Mouse (Mus musculus): Measurements from ENCODE around the gene Irgm1.
"Not testable (repeated sequence)": the region's sequence is repeated elsewhere in the genome, so short reads cannot be mapped to it uniquely, and the experiment has no call there.

Gene Irgm1

DNA sequence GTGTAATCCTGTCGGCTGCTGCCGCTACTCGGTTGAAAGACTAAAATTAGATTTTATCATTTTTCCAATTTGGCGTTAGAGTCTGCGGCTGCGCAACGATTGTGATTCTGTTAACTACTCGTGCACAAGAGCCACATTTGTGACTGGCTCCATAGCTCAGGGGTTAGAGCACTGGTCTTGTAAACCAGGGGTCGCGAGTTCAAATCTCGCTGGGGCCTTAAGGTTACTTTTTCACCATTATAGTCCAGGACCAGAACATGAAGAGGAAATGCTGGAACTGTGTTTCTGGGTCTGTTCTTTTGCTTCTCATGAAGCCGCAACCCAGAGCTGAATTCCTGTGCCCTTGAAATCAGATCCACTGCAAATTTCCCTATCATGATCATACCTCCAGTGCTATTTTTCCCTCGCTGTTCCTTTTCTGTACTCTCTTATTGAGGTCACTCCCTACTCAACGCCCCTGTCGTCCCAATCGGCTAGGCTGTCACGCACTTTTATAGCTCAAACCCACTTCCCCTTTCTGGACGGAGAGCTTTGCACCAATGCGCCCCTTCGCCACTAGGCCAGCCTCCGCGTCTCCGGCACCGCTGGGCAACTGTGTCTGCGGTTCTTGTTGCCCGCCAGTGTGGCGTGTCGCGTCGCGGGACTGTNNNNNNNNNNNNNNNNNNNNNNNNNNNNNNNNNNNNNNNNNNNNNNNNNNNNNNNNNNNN lies 17.9 kb downstream of the Irgm1 start:
- peak; percentile 83 for DNase-seq (ENCODE audit: low spot score)

DNA sequence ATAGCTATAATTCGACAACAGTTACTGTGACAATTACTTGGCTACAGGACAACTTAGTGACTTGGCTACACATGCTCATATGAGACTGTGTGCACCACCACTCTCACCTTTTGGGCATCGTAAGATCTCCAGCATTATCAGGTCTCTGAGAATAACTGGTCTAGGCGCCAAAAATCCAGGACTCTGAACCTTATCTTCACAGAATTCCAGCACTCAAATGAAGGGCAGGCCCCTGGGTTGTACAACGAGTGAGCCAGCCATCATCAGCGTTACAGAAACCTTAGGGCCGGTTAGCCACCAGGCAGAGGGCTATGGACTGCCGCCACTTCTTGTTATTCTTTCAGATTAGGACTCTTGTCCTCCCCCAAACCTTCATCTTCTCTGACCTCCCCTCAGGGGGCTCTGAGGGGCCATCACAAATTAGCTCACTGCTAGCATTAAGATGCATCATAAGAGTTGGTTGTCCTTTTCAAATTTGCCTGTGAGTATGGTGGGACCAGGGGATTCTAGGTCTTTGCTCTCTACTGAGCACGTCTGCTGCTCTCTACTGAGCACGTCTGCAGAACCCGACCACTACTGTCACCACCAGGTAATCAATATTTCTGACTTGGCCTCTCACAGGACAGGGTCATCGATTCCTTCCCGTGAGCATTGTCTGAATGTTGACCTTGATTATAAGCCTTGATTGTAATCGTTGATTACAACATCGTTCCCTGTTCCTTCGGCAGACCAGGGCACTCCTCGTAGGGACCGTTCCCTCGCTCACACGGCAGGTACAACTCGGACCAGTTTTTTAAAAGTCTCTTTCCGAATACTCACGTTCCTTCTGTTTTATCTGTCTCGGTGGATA lies 18.6 kb downstream of the Irgm1 start:
- DNase-seq (ENCODE audit: low spot score): no peak

DNA sequence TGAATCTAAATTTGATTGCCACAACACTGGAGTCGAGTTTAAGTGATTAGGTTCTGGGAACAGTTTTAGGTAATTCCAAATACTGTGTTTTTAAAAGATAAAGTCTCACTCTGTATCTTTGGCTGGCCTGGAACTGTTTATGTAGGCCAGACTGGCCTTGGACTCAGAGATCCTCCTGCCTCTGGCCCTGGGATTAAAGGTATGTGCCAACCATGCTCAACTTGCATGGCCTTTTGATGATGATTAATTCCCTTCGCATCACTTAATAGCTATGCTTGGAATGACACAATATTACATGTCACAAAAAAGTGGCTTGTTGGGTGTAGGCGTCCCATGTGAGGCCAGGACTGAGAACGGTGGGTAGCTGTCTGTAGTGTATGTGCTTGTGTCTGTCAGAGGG lies 19.3 kb downstream of the Irgm1 start:
- DNase-seq (ENCODE audit: low spot score): no peak

DNA sequence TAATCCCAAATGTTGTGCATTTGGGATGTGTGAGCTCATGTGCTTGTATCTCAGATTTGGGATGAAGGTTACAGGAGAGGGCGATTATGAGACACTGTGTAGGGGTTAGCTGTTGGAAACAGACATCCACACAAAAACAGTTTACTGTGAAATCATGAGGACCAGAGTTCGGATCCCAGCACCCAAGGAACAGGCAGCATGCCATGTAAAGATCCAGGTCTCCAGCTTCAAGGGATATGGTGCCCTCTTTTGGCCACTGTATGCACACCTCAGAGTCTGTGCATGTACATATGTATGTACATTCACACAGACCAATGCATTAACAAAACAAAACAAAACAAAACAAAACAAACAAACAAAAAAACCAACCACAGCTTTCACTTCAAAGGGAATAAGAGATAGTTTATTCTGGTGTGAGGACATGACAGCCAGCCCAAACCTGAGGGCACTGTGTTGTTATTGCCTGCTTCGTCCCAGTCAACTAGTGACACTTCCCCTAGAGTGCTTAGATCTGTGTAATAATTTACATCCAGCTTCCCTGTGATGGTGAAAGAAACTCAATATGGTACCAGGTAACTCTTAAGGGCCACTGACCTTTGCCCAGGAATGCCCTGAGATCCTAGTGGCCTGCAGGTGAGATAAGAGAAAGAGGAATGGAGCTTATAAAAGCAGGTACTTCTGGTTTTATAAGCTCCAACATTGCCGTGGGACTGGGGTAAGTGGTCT lies 20.1 kb downstream of the Irgm1 start:
- DNase-seq (ENCODE audit: low spot score): no peak

DNA sequence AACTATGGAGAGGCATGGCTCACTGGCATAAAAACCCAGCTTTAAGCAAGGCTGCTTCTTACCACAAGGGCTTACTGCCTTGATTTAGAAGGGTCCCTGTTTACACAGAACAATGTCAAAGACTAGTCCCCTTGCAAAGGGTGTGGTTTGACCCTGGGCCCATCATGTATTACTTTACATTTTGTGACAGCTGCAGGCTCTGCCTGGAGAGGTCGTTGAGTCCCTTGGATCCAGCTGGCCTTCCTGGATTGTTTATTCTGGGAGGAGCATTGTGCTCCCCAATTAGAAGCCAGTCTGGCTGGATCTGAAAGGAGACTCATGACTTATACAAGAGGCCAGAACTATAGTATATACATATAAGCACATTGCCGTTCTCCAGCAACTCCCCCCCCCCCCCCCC lies 21.2 kb downstream of the Irgm1 start:
- no peak for DNase-seq (ENCODE audit: low spot score)

DNA sequence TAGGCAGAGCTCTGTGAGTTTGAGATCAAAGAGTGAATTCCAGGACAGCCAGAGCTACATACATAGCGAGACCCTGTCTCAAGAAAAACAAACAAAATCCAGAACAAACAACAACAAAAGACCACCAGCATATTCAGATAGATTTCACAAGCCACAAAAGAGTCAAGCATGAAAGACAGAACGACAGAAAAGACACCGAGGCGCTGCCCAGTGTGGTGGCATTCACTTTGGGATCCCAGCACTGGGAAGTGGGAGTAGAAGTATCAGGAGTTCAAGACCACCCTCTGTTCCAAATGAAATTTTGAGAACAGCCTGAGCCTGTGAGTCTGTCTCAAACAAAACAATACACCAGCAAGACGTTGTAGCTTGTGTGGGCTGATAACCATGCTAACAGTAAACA lies 24.6 kb downstream of the Irgm1 start:
- DNase-seq (ENCODE audit: low spot score): no peak

DNA sequence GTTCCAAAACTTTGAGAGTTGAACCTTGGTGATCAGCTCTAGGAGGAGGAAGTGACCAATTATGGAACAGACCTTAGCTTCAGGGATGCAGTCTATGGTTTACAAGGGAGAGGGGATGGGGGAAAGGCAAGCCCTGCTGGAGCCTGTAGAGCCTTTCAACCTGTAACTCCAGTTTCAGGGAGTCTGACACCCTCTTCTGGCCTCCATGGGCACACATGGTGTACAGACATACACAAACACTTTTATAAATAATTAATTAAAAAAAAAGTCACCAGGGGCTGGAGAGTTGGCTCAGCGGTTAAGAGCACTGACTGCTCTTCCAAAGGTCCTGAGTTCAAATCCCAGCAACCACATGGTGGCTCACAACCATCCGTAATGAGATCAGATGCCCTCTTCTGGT lies 25.1 kb downstream of the Irgm1 start:
- DNase-seq (ENCODE audit: low spot score): not testable (repeated sequence)

DNA sequence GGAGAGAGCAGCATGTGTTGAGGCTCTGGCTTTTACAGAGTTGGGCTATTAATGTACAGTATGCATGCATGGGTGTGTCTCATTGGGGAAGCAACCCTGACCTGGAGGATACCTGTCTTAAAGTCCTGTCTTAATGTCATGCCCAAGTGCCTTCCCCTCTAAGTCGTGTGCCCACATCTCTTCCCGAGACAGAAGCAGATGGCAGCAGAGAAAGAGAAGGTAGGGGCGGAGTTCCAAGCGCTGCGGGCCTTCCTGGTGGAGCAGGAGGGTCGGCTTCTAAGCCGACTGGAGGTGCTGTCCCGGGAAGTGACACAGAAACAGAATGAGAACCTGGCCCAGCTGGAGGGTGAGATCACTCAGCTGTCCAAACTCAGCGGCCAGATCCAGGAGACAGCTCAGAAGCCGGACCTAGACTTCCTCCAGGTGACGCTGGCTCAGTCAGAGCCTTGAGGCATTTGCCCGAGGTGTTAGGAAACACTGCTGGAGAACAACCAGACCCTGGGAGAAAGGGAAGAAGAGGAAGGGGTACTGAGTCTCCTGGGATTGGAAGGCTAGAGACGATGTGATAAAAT lies 26.2 kb downstream of the Irgm1 start:
- no peak for DNase-seq (ENCODE audit: low spot score)

DNA sequence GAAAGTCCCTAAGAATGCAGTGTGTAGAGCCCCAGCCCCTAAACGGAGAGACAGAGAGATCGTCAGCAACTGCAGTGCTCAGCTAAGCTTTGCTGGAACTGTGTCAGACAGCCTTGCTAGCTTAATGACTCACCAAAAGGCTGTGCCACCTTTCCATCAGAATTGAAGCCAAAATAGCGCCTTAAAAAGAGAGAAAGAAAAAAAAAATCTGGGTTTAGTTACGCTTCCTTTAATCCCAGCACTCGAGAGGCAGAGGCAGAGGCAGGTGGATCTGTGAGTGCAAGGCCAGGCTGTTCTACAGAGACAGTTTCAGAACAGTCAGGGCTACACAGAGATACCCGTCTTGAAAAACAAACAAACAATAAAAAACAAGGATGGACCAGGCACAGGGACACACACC lies 27.2 kb downstream of the Irgm1 start:
- no peak for DNase-seq (ENCODE audit: low spot score)

DNA sequence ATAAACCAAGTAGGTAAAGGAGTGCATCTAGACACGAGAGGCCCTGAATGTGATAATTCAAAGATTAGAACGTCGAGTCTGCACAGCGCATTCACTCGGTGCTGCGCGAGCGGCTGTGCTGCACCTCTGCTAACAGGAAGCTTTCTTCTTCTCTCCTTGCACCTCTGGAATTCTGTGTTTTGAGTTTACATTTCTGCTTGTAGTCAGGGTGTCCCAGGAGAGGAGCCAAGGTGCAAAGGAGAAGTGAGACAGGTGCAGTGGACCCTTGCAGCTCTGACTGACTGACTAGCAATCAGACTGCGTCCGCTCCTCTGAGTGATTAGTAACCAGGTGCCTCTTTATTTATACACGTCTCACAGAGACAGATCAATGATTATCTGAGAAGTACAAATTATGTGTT lies 28.3 kb downstream of the Irgm1 start:
- DNase-seq (ENCODE audit: low spot score): no peak

DNA sequence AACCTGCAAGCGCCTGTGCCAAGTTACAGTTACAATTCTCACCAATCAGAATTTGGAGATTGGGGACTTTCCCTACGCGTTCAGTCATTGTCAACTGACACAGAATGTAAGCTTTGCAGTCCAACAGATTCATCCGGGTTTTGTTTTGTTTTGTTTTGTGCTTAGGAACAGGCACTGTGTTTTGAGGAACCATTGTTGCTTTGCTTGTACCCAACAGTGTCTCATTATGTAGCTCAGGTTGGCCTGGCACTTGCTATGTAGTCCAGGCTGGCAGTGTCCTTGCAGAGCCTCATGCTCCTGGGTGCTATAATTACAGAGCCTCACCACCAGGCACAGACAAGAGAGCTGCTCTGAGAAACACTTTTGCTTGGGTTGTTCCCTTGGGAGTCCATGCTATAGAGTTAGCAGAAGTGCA lies 29.1 kb downstream of the Irgm1 start:
- DNase-seq (ENCODE audit: low spot score): no peak

DNA sequence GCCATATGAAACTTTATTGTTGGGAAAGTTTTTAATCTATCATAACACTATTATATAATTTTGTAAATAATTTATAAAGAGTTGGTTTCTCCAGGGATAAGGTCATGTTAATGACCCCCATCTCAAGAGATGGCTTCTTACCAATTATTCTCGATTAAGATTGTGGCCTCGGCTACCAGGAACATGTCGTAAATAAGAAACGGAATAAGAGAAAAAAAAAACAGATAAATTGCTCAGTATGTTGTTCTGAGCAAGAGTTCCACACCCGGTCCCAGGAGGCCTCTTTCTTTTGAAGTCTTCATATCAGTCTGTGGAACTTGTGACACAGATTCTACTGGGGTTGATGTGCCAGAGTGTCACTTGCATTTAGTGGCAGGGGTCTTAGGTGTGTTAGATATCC lies 30.3 kb downstream of the Irgm1 start:
- DNase-seq (ENCODE audit: low spot score): no peak

DNA sequence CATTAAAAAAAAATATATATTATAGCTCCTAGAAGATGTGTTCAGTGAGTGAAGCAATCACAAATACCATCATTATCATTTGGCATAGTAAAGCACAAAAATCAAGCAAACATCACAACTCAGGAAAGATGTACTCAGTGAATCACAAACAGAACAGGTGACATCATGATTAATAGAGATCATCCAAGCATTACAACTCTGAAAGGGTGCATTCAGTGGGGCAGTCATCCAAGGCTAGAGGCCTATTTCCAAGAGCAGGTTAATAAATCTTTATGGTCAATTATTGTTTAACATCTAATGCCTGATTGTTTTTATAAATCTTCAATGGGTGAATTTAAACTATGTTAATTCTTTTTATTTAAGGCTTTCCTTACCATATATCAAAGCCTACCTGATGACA lies 30.7 kb downstream of the Irgm1 start:
- no peak for DNase-seq (ENCODE audit: low spot score)

DNA sequence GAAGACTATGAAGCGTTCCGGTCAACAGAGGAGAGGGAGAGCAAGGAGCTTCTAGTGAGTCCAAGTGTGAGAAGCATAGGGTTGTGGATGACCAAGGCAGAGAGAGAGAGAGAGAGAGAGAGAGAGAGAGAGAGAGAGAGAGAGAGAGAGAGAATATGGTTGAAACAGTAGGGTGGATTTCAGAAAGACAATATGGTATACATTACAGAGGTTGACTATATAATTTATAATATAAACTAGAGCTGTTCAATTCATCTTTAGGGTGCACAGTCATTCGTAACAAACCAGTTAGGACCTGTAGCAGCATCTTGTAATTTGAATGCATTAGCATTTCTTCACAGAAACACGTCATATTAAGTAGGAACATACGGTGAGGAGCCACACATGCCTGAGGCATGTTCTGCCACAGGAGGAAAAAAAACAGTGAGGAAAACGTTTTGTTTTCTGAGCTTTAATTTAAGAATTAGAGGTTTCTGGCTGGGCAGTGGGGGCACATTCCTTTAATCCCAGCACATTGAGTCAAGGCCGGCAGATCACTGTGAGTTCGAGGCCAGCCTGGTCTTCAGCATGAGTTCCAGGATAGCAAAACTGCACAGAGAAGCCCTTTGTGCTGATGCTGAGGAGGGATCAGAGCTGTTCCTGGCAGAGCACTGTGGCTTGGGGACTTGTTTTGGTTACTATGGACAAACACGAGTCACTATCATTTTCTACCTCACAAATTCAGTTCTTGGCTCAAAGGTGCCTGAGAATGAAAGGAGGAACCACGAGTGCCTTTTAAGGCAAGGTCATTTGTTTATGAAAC lies 32.4 kb downstream of the Irgm1 start:
- no peak for DNase-seq (ENCODE audit: low spot score)

DNA sequence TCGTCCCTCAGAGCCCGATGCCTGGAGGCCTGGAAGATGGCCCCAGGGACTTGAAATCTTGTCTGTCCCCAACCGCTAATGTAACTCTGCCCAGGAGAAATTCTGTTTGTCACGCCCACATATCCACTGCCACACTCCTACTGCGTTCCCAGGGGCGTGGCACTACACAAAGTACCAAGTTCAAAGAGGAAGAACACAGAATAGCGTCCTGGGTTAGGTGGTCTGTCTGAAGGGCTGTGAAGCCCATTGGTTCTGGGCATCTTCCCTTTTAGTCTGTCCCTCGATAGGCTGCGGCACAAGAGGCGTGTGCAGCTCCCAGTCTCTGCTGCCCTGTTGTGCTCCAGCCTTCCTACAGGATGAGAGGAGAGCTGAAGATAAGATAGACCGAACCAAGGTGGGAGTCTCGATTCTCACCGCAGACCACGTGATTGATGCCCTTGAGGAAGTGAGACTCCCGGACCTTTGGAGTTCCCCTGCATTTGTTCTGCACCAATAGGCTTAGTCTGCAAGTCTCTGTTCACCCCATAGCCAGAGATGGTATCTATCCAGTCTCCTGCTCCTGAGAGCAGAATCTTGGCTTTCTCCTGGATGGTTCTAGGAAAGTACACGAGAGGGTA lies 33.2 kb downstream of the Irgm1 start:
- no peak for DNase-seq (ENCODE audit: low spot score)

DNA sequence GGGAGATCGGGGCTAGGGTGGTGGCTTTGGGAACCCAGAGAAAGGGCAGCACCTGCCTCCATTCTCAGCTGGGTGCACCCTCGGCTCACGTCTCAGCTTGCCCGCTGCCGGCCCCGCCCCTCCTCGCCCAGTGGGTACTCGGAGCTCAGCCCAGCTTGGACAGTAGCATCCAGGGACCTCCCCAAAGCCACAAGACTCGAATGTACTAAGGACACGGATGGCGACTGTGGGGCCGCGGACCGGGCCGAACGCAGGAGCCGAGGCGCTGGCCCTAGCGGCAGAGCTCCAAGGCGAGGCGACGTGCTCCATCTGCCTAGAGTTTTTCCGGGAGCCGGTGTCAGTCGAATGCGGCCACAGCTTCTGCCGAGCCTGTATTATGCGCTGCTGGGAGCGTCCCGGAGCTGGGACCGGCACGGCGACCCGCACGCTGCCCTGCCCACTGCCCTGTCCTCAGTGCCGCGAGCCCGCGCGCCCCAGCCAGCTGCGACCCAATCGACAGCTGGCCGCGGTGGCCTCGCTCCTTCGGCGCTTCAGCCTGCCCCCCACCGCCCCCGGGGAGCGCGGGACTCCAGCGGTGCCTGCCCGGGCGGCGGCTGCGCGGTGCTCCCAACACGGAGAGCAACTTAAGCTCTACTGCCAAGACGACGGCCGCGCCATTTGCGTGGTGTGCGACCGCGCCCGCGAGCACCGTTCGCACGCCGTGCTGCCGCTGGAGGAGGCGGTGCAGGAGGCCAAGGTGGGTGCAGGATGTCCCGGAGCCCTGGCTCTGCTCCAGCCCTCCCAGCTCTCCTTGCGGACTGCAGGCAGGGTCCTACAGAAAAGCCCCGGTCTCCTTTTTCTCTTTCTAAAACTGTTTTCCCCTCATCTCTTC lies 33.9 kb downstream of the Irgm1 start:
- peak; percentile 48 for DNase-seq (ENCODE audit: low spot score)

DNA sequence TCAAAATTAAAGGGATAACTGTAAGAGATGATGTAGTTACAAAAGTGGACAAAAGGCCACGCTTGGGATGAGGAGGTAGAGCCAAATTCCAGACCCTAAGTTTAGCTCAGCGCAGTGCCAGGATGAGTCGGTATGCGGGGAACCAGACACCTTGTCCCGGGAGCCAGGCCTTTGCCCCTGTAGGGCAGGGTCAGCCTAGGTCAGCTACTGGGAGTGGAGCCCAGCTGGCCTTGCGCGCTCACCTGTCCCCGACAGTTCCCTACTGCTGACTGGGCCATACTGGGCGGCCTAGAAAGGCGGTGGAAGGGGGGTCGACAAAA lies 34.5 kb downstream of the Irgm1 start:
- no peak for DNase-seq (ENCODE audit: low spot score)

DNA sequence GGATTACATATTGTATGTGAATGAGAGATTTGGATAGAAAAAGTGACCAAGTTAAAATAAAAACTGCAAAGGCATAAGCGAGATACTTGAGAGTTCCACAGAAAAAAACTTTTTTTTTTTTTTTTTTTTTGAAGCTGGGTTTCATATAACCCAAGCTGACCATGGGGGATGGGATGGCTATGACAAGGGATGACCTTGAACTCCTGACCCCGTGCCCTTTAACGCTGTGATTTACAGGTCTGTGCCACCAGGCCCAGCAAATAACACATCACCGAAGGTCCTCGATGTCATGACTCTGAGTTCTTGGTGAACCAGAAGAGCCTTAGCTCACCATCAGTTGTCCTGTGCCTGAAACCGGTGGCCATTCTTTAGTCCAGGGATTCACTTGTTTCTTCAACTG lies 35.6 kb downstream of the Irgm1 start:
- DNase-seq (ENCODE audit: low spot score): no peak

DNA sequence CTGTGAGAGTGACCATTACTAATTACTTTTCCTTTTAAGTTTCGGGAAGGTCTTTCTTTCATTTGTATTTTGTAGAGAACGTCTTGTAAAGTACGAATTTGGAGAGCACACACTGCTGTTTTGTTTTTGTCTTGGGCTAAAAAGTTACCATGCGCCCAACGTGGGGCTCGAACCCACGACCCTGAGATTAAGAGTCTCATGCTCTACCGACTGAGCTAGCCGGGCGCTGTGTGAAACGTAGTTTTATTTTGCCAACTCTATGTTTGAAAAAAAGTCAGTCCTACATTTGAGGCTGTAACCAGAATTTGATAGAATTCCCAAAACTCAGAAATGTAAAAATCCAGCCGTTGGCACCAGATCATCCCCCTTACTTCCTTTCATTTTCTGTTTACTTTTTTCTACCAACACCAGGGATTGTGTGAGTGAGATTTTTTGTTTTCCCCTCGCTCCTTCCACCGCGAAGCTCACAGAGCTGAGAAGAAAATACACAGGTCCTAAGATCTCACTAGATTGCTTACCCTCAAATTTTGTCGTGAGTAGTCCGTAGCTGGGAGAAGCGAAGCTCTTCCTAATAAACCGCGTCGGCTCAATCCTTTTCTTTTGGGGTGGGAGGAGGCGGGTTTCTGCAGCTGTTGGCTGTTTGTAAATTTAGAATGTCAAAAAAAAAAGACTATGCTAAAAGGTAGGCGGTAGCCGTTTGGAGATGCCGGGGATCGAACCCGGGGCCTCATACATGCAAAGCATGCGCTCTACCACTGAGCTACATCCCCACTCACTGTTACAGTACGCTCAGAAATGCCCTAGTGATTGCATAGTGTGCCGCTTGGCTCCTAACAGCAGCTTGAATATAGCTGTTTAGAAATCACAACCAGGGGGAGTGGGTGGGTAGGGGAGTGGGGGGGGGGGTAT lies 37.5 kb downstream of the Irgm1 start:
- DNase-seq (ENCODE audit: low spot score): peak; percentile 87

All from ovary, postnatal 10 days (tissue).